Mouse (Mus musculus): ENCODE results near the gene Btnl6. TPM values are rescaled to one million over a fixed set of nuclear protein-coding genes. Genes with fewer than 3 reads are reported as not detected.
"Not testable (repeated sequence)": the region's sequence is repeated elsewhere in the genome, so short reads cannot be mapped to it uniquely, and the experiment has no call there.

Gene Btnl6
- polyA plus RNA-seq, 1 experiment: not detected

GRCm38 (mm10) chr17:34549843-34550242, 32.7 kb upstream of the Btnl6 start:
- Histone ChIP-seq H3K36me3 (ENCODE audit: control insufficient read depth, insufficient read depth, low read length, poor library complexity, severe bottlenecking) (no peaks in the 10 kb centered on the region), H3K4me1 (ENCODE audit: control insufficient read depth, insufficient read depth, low read length) (no peaks in the 10 kb centered on the region), H3K27ac (ENCODE audit: insufficient read depth, low read length) (no peak overlapping the region), H3K4me3 (ENCODE audit: low read depth, low read length) (no peak overlapping the region), H3K9ac (ENCODE audit: low read depth, poor library complexity, severe bottlenecking) (no peak overlapping the region), H3K9me3 (replicated peaks; ENCODE audit: control insufficient read depth, insufficient read depth, low read length, poor library complexity, severe bottlenecking) (no peaks in the 10 kb centered on the region), H3K27me3 (ENCODE audit: control insufficient read depth, insufficient read depth, low read length, poor library complexity, severe bottlenecking) (no peaks in the 10 kb centered on the region)
- no peak for TF ChIP-seq CTCF (IDR thresholded peaks at IDR 0.05; ENCODE audit: low read depth, low read length)
- no peak for TF ChIP-seq POLR2A (IDR thresholded peaks at IDR 0.05; ENCODE audit: insufficient read depth, low read length)
- TF ChIP-seq EP300 (IDR thresholded peaks at IDR 0.05; ENCODE audit: insufficient read depth, low read depth, low read length): no peak

GRCm38 (mm10) chr17:34549156-34549555, 32.0 kb upstream of the Btnl6 start:
- H3K27me3 ChIP-seq (ENCODE audit: control insufficient read depth, insufficient read depth, low read length, poor library complexity, severe bottlenecking): no peaks in the 10 kb centered on the region
- H3K36me3 ChIP-seq (ENCODE audit: control insufficient read depth, insufficient read depth, low read length, poor library complexity, severe bottlenecking): no peaks in the 10 kb centered on the region
- no peak overlapping the region for H3K27ac ChIP-seq (ENCODE audit: insufficient read depth, low read length)
- TF ChIP-seq POLR2A (IDR thresholded peaks at IDR 0.05; ENCODE audit: insufficient read depth, low read length): no peak
- no peak for TF ChIP-seq CTCF (IDR thresholded peaks at IDR 0.05; ENCODE audit: low read depth, low read length)
- TF ChIP-seq EP300 (IDR thresholded peaks at IDR 0.05; ENCODE audit: insufficient read depth, low read depth, low read length): no peak
- no peak overlapping the region for H3K9ac ChIP-seq (ENCODE audit: low read depth, poor library complexity, severe bottlenecking)
- no peaks in the 10 kb centered on the region for H3K4me1 ChIP-seq (ENCODE audit: control insufficient read depth, insufficient read depth, low read length)
- H3K9me3 ChIP-seq (replicated peaks; ENCODE audit: control insufficient read depth, insufficient read depth, low read length, poor library complexity, severe bottlenecking): no peaks in the 10 kb centered on the region
- H3K4me3 ChIP-seq (ENCODE audit: low read depth, low read length): no peak overlapping the region

- H3K27me3 ChIP-seq (ENCODE audit: control insufficient read depth, insufficient read depth, low read length, poor library complexity, severe bottlenecking): no peaks in the 10 kb centered on the region
- no peak overlapping the region for H3K9ac ChIP-seq (ENCODE audit: low read depth, poor library complexity, severe bottlenecking)
- no peak overlapping the region for H3K27ac ChIP-seq (ENCODE audit: insufficient read depth, low read length)
- H3K36me3 ChIP-seq (ENCODE audit: control insufficient read depth, insufficient read depth, low read length, poor library complexity, severe bottlenecking): no peaks in the 10 kb centered on the region
- no peaks in the 10 kb centered on the region for H3K4me1 ChIP-seq (ENCODE audit: control insufficient read depth, insufficient read depth, low read length)
- TF ChIP-seq CTCF (IDR thresholded peaks at IDR 0.05; ENCODE audit: low read depth, low read length): no peak
- no peak for TF ChIP-seq EP300 (IDR thresholded peaks at IDR 0.05; ENCODE audit: insufficient read depth, low read depth, low read length)
- no peak for TF ChIP-seq POLR2A (IDR thresholded peaks at IDR 0.05; ENCODE audit: insufficient read depth, low read length)
- H3K4me3 ChIP-seq (ENCODE audit: low read depth, low read length): no peak overlapping the region
- H3K9me3 ChIP-seq (replicated peaks; ENCODE audit: control insufficient read depth, insufficient read depth, low read length, poor library complexity, severe bottlenecking): 0 out of 2 replicates have a peak, but pooled peaks cover 2% of the 10 kb centered on the region
Measured at GRCm38 (mm10) chr17:34547601-34548000, 30.4 kb upstream of the Btnl6 start.

- TF ChIP-seq POLR2A (IDR thresholded peaks at IDR 0.05; ENCODE audit: insufficient read depth, low read length) (no peak), CTCF (IDR thresholded peaks at IDR 0.05; ENCODE audit: low read depth, low read length) (no peak), EP300 (IDR thresholded peaks at IDR 0.05; ENCODE audit: insufficient read depth, low read depth, low read length) (no peak)
- H3K9me3 ChIP-seq (replicated peaks; ENCODE audit: control insufficient read depth, insufficient read depth, low read length, poor library complexity, severe bottlenecking): 0 out of 2 replicates have a peak, but pooled peaks cover 2% of the 10 kb centered on the region
- H3K9ac ChIP-seq (ENCODE audit: low read depth, poor library complexity, severe bottlenecking): no peak overlapping the region
- H3K36me3 ChIP-seq (ENCODE audit: control insufficient read depth, insufficient read depth, low read length, poor library complexity, severe bottlenecking): no peaks in the 10 kb centered on the region
- no peaks in the 10 kb centered on the region for H3K4me1 ChIP-seq (ENCODE audit: control insufficient read depth, insufficient read depth, low read length)
- no peaks in the 10 kb centered on the region for H3K27me3 ChIP-seq (ENCODE audit: control insufficient read depth, insufficient read depth, low read length, poor library complexity, severe bottlenecking)
- no peak overlapping the region for H3K4me3 ChIP-seq (ENCODE audit: low read depth, low read length)
- no peak overlapping the region for H3K27ac ChIP-seq (ENCODE audit: insufficient read depth, low read length)
Measured at GRCm38 (mm10) chr17:34546797-34547196, 29.6 kb upstream of the Btnl6 start.

- not testable (repeated sequence) for H3K9me3 ChIP-seq (replicated peaks; ENCODE audit: control insufficient read depth, insufficient read depth, low read length, poor library complexity, severe bottlenecking); H3K4me1 ChIP-seq (ENCODE audit: control insufficient read depth, insufficient read depth, low read length); H3K9ac ChIP-seq (ENCODE audit: low read depth, poor library complexity, severe bottlenecking); H3K27ac ChIP-seq (ENCODE audit: insufficient read depth, low read length); H3K36me3 ChIP-seq (ENCODE audit: control insufficient read depth, insufficient read depth, low read length, poor library complexity, severe bottlenecking); H3K27me3 ChIP-seq (ENCODE audit: control insufficient read depth, insufficient read depth, low read length, poor library complexity, severe bottlenecking)
- H3K4me3 ChIP-seq (ENCODE audit: low read depth, low read length): peak overlapping the region; percentile 33; the same call in 1 of the 2 replicates
Measured at GRCm38 (mm10) chr17:34543567-34543966, 26.4 kb upstream of the Btnl6 start.

- H3K4me1 ChIP-seq (ENCODE audit: control insufficient read depth, insufficient read depth, low read length): no peaks in the 10 kb centered on the region
- H3K4me3 ChIP-seq (ENCODE audit: low read depth, low read length): no peak overlapping the region
- TF ChIP-seq CTCF (IDR thresholded peaks at IDR 0.05; ENCODE audit: low read depth, low read length) (no peak), EP300 (IDR thresholded peaks at IDR 0.05; ENCODE audit: insufficient read depth, low read depth, low read length) (no peak), POLR2A (IDR thresholded peaks at IDR 0.05; ENCODE audit: insufficient read depth, low read length) (no peak)
- H3K27ac ChIP-seq (ENCODE audit: insufficient read depth, low read length): no peak overlapping the region
- H3K27me3 ChIP-seq (ENCODE audit: control insufficient read depth, insufficient read depth, low read length, poor library complexity, severe bottlenecking): no peaks in the 10 kb centered on the region
- no peaks in the 10 kb centered on the region for H3K9me3 ChIP-seq (replicated peaks; ENCODE audit: control insufficient read depth, insufficient read depth, low read length, poor library complexity, severe bottlenecking)
- no peaks in the 10 kb centered on the region for H3K36me3 ChIP-seq (ENCODE audit: control insufficient read depth, insufficient read depth, low read length, poor library complexity, severe bottlenecking)
- no peak overlapping the region for H3K9ac ChIP-seq (ENCODE audit: low read depth, poor library complexity, severe bottlenecking)
Measured at GRCm38 (mm10) chr17:34532671-34533070, 15.5 kb upstream of the Btnl6 start.

All from ES-Bruce4 (cell line).